ENCODE assay signal across 21 mouse cellular contexts in genomic region chr5:106098887-106099286, GRCm38 (mm10).
DNase-seq lines count a peak whose midpoint lies in the region; ATAC-seq and TF ChIP-seq lines count a peak whose summit lies in the region.
"Had no signal": no experiment of that assay in that cellular context is flagged by ENCODE, and none has a peak within 500 bp of the region (broad histone marks: within the 10 kb centered on the region; RNA-seq: fewer than 3 reads in every experiment).

No protein-coding gene starts in this region.

- H3K27ac ChIP-seq in forebrain, postnatal 0 days (ENCODE audit: low read depth, low read length): no peak overlapping the region
- H3K27ac ChIP-seq in forebrain, embryonic 13.5 days: no peak overlapping the region
- no peak overlapping the region for H3K27ac ChIP-seq in lung, postnatal 0 days (ENCODE audit: low read length)
- H3K27ac ChIP-seq: hindbrain, embryonic 15.5 days; kidney, embryonic 15.5 days; limb, embryonic 13.5 days; liver, embryonic 12.5 days; midbrain, embryonic 15.5 days; neural tube, embryonic 13.5 days had no signal

- no peak overlapping the region for H3K4me3 ChIP-seq in forebrain, postnatal 0 days (ENCODE audit: low read depth, low read length)
- no peak overlapping the region for H3K4me3 ChIP-seq in forebrain, embryonic 13.5 days
- no peak overlapping the region for H3K4me3 ChIP-seq in lung, postnatal 0 days (ENCODE audit: low read depth, low read length)
- H3K4me3 ChIP-seq: hindbrain, embryonic 15.5 days; kidney, embryonic 15.5 days; limb, embryonic 13.5 days; liver, embryonic 12.5 days; midbrain, embryonic 15.5 days; myocyte; neural tube, embryonic 13.5 days had no signal

- H3K9ac ChIP-seq in forebrain, postnatal 0 days: no peak overlapping the region
- H3K9ac ChIP-seq in forebrain, embryonic 13.5 days: no peak overlapping the region
- no peak overlapping the region for H3K9ac ChIP-seq in lung, postnatal 0 days (replicated peaks; ENCODE audit: low read depth)
- H3K9ac ChIP-seq: hindbrain, embryonic 15.5 days; kidney, embryonic 15.5 days; limb, embryonic 13.5 days; liver, embryonic 12.5 days; midbrain, embryonic 15.5 days; neural tube, embryonic 13.5 days had no signal

- no peak for TF ChIP-seq EP300 in lung, postnatal 0 days (IDR thresholded peaks at IDR 0.05)

- 62% methylated on average over 8 of the region's 8 CpGs for whole genome bisulfite sequencing in forebrain, postnatal 0 days
- 80% methylated on average over 8 of the region's 8 CpGs for WGBS in forebrain, embryonic 13.5 days
- 56% methylated on average over 8 of the region's 8 CpGs for WGBS in lung, postnatal 0 days

- H3K9me3 ChIP-seq in forebrain, postnatal 0 days (ENCODE audit: low read length): no peaks in the 10 kb centered on the region
- no peaks in the 10 kb centered on the region for H3K9me3 ChIP-seq in forebrain, embryonic 13.5 days (replicated peaks)
- H3K9me3 ChIP-seq in lung, postnatal 0 days (ENCODE audit: low read length): no peaks in the 10 kb centered on the region
- H3K9me3 ChIP-seq: hindbrain, embryonic 15.5 days; kidney, embryonic 15.5 days; limb, embryonic 13.5 days; liver, embryonic 12.5 days; midbrain, embryonic 15.5 days; neural tube, embryonic 13.5 days had no signal

- TF ChIP-seq CTCF in forebrain, postnatal 0 days (IDR thresholded peaks at IDR 0.05; ENCODE audit: low read depth): no peak
- TF ChIP-seq CTCF in lung, postnatal 0 days (IDR thresholded peaks at IDR 0.05): no peak

- H3K4me1 ChIP-seq in forebrain, postnatal 0 days (ENCODE audit: insufficient read depth): no peaks in the 10 kb centered on the region
- no peaks in the 10 kb centered on the region for H3K4me1 ChIP-seq in forebrain, embryonic 13.5 days
- H3K4me1 ChIP-seq in lung, postnatal 0 days (ENCODE audit: insufficient read depth, low read depth, low read length): no peaks in the 10 kb centered on the region
- H3K4me1 ChIP-seq: hindbrain, embryonic 15.5 days; kidney, embryonic 15.5 days; liver, embryonic 12.5 days; midbrain, embryonic 15.5 days; neural tube, embryonic 13.5 days had no signal

- H3K4me2 ChIP-seq in forebrain, postnatal 0 days (ENCODE audit: low read depth): no peak overlapping the region
- H3K4me2 ChIP-seq in forebrain, embryonic 13.5 days: no peak overlapping the region
- no peak overlapping the region for H3K4me2 ChIP-seq in lung, postnatal 0 days (replicated peaks; ENCODE audit: low read depth, low read length)
- H3K4me2 ChIP-seq: hindbrain, embryonic 15.5 days; kidney, embryonic 15.5 days; limb, embryonic 13.5 days; liver, embryonic 12.5 days; midbrain, embryonic 15.5 days; neural tube, embryonic 13.5 days had no signal

- no peak for ATAC-seq in forebrain, postnatal 0 days
- ATAC-seq in forebrain, embryonic 13.5 days: no peak
- no peak for ATAC-seq in lung, postnatal 0 days
- ATAC-seq: intestine, embryonic 16.5 days; liver, embryonic 12.5 days; midbrain, embryonic 15.5 days; Patski had no signal

- no peaks in the 10 kb centered on the region for H3K27me3 ChIP-seq in forebrain, postnatal 0 days (ENCODE audit: insufficient read depth, low read length)
- no peaks in the 10 kb centered on the region for H3K27me3 ChIP-seq in forebrain, embryonic 13.5 days
- no peaks in the 10 kb centered on the region for H3K27me3 ChIP-seq in lung, postnatal 0 days (replicated peaks; ENCODE audit: insufficient read depth, low read length)
- H3K27me3 ChIP-seq: hindbrain, embryonic 15.5 days; kidney, embryonic 15.5 days; limb, embryonic 13.5 days; liver, embryonic 12.5 days; midbrain, embryonic 15.5 days had no signal

- DNase-seq in forebrain, postnatal 0 days: peak; percentile 65
- DNase-seq in layer of hippocampus, postnatal 10 days (ENCODE audit: low spot score in 2 of 2): peak; percentile 46 to 52
- no peak for DNase-seq in layer of hippocampus, adult 18-20 months (ENCODE audit: low spot score in 2 of 2)
- DNase-seq in lung, postnatal 14 days: peak; percentile 26
- no peak for DNase-seq in lung, postnatal 0 days (ENCODE audit: low spot score)
- peak; percentile 2 for DNase-seq in lung, postnatal 36 days
- no peak for DNase-seq in ovary, postnatal 36 days (ENCODE audit: low spot score)
- DNase-seq: B cell, adult 2 months; cerebellum, adult 11-12 months; gastrocnemius, postnatal 36 days had no signal

- no peaks in the 10 kb centered on the region for H3K36me3 ChIP-seq in forebrain, postnatal 0 days (ENCODE audit: insufficient read depth)
- no peaks in the 10 kb centered on the region for H3K36me3 ChIP-seq in forebrain, embryonic 13.5 days (ENCODE audit: poor library complexity, severe bottlenecking)
- H3K36me3 ChIP-seq in lung, postnatal 0 days (ENCODE audit: insufficient read depth, low read length): no peaks in the 10 kb centered on the region
- H3K36me3 ChIP-seq: G1E; hindbrain, embryonic 15.5 days; kidney, embryonic 15.5 days; limb, embryonic 13.5 days; liver, embryonic 12.5 days; midbrain, embryonic 15.5 days; neural tube, embryonic 13.5 days had no signal

Comparison
In these comparisons a context has a peak if more than half of its experiments do, and no peak if none do; other contexts are left out.
1. DNase-seq: peak in forebrain, postnatal 0 days (single experiment), layer of hippocampus, postnatal 10 days (2 of 2), lung, postnatal 14 days (single experiment) and lung, postnatal 36 days (single experiment); none in layer of hippocampus, adult 18-20 months (0 of 2), lung, postnatal 0 days (single experiment) and ovary, postnatal 36 days (single experiment).